Mouse (Mus musculus): ENCODE data around the gene Card11. TPM values are rescaled to one million over a fixed set of nuclear protein-coding genes. Genes with fewer than 3 reads are reported as not detected.

The Card11 gene
- polyA plus RNA-seq, 1 experiment from 2014 or later: 0.17 TPM

GRCm38 (mm10) chr5:140936816-140937215 lies 63.6 kb downstream of the Card11 start:
- ATAC-seq (ENCODE audit: low FRiP score): no peak
- 71% methylated on average over 7 of the region's 7 CpGs for WGBS
- H3K4me2 ChIP-seq: no peak overlapping the region
- H3K27me3 ChIP-seq: no peaks in the 10 kb centered on the region
- no peak overlapping the region for H3K4me3 ChIP-seq
- peaks cover 21% of the 10 kb centered on the region for H3K4me1 ChIP-seq (replicated peaks)
- no peak overlapping the region for H3K9ac ChIP-seq
- H3K36me3 ChIP-seq: no peaks in the 10 kb centered on the region
- H3K27ac ChIP-seq: no peak overlapping the region
- H3K9me3 ChIP-seq: no peaks in the 10 kb centered on the region

- no peak overlapping the region for H3K4me2 ChIP-seq
- 86% methylated on average over 3 of the region's 3 CpGs for WGBS
- H3K4me1 ChIP-seq (replicated peaks): peaks cover 14% of the 10 kb centered on the region
- H3K27me3 ChIP-seq: no peaks in the 10 kb centered on the region
- no peak overlapping the region for H3K27ac ChIP-seq
- H3K36me3 ChIP-seq: no peaks in the 10 kb centered on the region
- no peak overlapping the region for H3K4me3 ChIP-seq
- H3K9me3 ChIP-seq: no peaks in the 10 kb centered on the region
- ATAC-seq (ENCODE audit: low FRiP score): no peak
- no peak overlapping the region for H3K9ac ChIP-seq
Observed at GRCm38 (mm10) chr5:140935848-140936247, 64.5 kb downstream of the Card11 start.

- no peak overlapping the region for H3K4me2 ChIP-seq
- 87% methylated on average over 9 of the region's 9 CpGs for WGBS
- no peaks in the 10 kb centered on the region for H3K27me3 ChIP-seq
- no peak overlapping the region for H3K9ac ChIP-seq
- H3K27ac ChIP-seq: no peak overlapping the region
- no peak overlapping the region for H3K4me3 ChIP-seq
- H3K36me3 ChIP-seq: no peaks in the 10 kb centered on the region
- H3K4me1 ChIP-seq (replicated peaks): peaks cover 5% of the 10 kb centered on the region; the same call in 1 of the 2 replicates
- H3K9me3 ChIP-seq: no peaks in the 10 kb centered on the region
- ATAC-seq (ENCODE audit: low FRiP score): no peak
Observed at GRCm38 (mm10) chr5:140934639-140935315, 65.6 kb downstream of the Card11 start.

- no peaks in the 10 kb centered on the region for H3K36me3 ChIP-seq
- H3K4me1 ChIP-seq (replicated peaks): no peaks in the 10 kb centered on the region
- H3K4me3 ChIP-seq: no peak overlapping the region
- no peak overlapping the region for H3K27ac ChIP-seq
- H3K9me3 ChIP-seq: no peaks in the 10 kb centered on the region
- H3K4me2 ChIP-seq: no peak overlapping the region
- no peak for ATAC-seq (ENCODE audit: low FRiP score)
- no peak overlapping the region for H3K9ac ChIP-seq
- H3K27me3 ChIP-seq: no peaks in the 10 kb centered on the region
- WGBS: 59% methylated on average over 5 of the region's 5 CpGs
Observed at GRCm38 (mm10) chr5:140931523-140932229, 68.7 kb downstream of the Card11 start.

GRCm38 (mm10) chr5:140918519-140918918 lies 81.9 kb downstream of the Card11 start:
- no peak for ATAC-seq (ENCODE audit: low FRiP score)
- H3K9me3 ChIP-seq: peaks cover 13% of the 10 kb centered on the region
- H3K9ac ChIP-seq: no peak overlapping the region
- WGBS: 96% methylated on average over 1 of the region's 1 CpGs
- no peaks in the 10 kb centered on the region for H3K4me1 ChIP-seq (replicated peaks)
- no peak overlapping the region for H3K27ac ChIP-seq
- no peak overlapping the region for H3K4me3 ChIP-seq
- H3K27me3 ChIP-seq: no peaks in the 10 kb centered on the region
- no peaks in the 10 kb centered on the region for H3K36me3 ChIP-seq
- no peak overlapping the region for H3K4me2 ChIP-seq

GRCm38 (mm10) chr5:140917807-140918206 lies 82.6 kb downstream of the Card11 start:
- Histone ChIP-seq H3K4me3 (no peak overlapping the region), H3K36me3 (no peaks in the 10 kb centered on the region), H3K9me3 (peaks cover 13% of the 10 kb centered on the region), H3K27ac (no peak overlapping the region), H3K27me3 (no peaks in the 10 kb centered on the region), H3K4me2 (no peak overlapping the region), H3K9ac (no peak overlapping the region), H3K4me1 (replicated peaks) (no peaks in the 10 kb centered on the region)
- no peak for ATAC-seq (ENCODE audit: low FRiP score)
- WGBS: 94% methylated on average over 1 of the region's 1 CpGs

GRCm38 (mm10) chr5:140910841-140911240 lies 89.5 kb downstream of the Card11 start:
- Histone ChIP-seq H3K4me3 (no peak overlapping the region), H3K4me2 (no peak overlapping the region), H3K4me1 (replicated peaks) (no peaks in the 10 kb centered on the region), H3K9me3 (peaks cover 6% of the 10 kb centered on the region; the same call in 1 of the 2 replicates), H3K9ac (no peak overlapping the region), H3K27ac (no peak overlapping the region), H3K36me3 (no peaks in the 10 kb centered on the region), H3K27me3 (no peaks in the 10 kb centered on the region)
- WGBS: 70% methylated on average over 5 of the region's 5 CpGs
- no peak for ATAC-seq (ENCODE audit: low FRiP score)

GRCm38 (mm10) chr5:140900866-140901265 lies 99.5 kb downstream of the Card11 start:
- 88% methylated on average over 13 of the region's 13 CpGs for WGBS
- ATAC-seq (ENCODE audit: low FRiP score): no peak

GRCm38 (mm10) chr5:140891080-140891479 lies 109.3 kb downstream of the Card11 start:
- Histone ChIP-seq H3K4me2 (no peak overlapping the region), H3K9me3 (no peaks in the 10 kb centered on the region), H3K36me3 (no peaks in the 10 kb centered on the region), H3K27me3 (peaks cover 4% of the 10 kb centered on the region), H3K4me1 (replicated peaks) (peaks cover 12% of the 10 kb centered on the region), H3K4me3 (no peak overlapping the region), H3K9ac (no peak overlapping the region), H3K27ac (no peak overlapping the region)
- ATAC-seq (ENCODE audit: low FRiP score): no peak
- WGBS: 51% methylated on average over 9 of the region's 10 CpGs

More at GRCm38 (mm10) chr5:140900866-140901265, 99.5 kb downstream of the Card11 start:
- no peak overlapping the region for H3K4me3 ChIP-seq
- H3K9ac ChIP-seq: no peak overlapping the region
- no peak overlapping the region for H3K27ac ChIP-seq
- H3K9me3 ChIP-seq: no peaks in the 10 kb centered on the region
- H3K4me1 ChIP-seq (replicated peaks): no peaks in the 10 kb centered on the region
- no peak overlapping the region for H3K4me2 ChIP-seq
- H3K27me3 ChIP-seq: no peaks in the 10 kb centered on the region; the same call in 1 of the 2 replicates
- H3K36me3 ChIP-seq: no peaks in the 10 kb centered on the region

- ATAC-seq (ENCODE audit: low FRiP score): 0 out of 2 replicates have a peak, but pooled peaks have one; percentile 39
- Histone ChIP-seq H3K4me1 (replicated peaks) (peaks cover 12% of the 10 kb centered on the region), H3K9ac (peak overlapping the region; percentile 24; the same call in 1 of the 2 replicates), H3K9me3 (no peaks in the 10 kb centered on the region), H3K27ac (0 out of 2 replicates have a peak overlapping the region, but pooled peaks have one; percentile 30), H3K4me3 (no peak overlapping the region), H3K36me3 (no peaks in the 10 kb centered on the region), H3K4me2 (no peak overlapping the region), H3K27me3 (peaks cover 4% of the 10 kb centered on the region; the same call in 1 of the 2 replicates)
- WGBS: 67% methylated on average over 14 of the region's 14 CpGs
Observed at GRCm38 (mm10) chr5:140890050-140890449, 110.3 kb downstream of the Card11 start.

GRCm38 (mm10) chr5:140889539-140889938 lies 110.8 kb downstream of the Card11 start:
- 0 out of 2 replicates have a peak overlapping the region, but pooled peaks have one; percentile 30 for H3K27ac ChIP-seq
- WGBS: 41% methylated on average over 8 of the region's 8 CpGs
- H3K27me3 ChIP-seq: peaks cover 4% of the 10 kb centered on the region; the same call in 1 of the 2 replicates
- peaks cover 12% of the 10 kb centered on the region for H3K4me1 ChIP-seq (replicated peaks)
- no peaks in the 10 kb centered on the region for H3K9me3 ChIP-seq
- no peak overlapping the region for H3K4me2 ChIP-seq
- no peaks in the 10 kb centered on the region for H3K36me3 ChIP-seq
- no peak for ATAC-seq (ENCODE audit: low FRiP score)
- H3K9ac ChIP-seq: no peak overlapping the region
- H3K4me3 ChIP-seq: no peak overlapping the region

- ATAC-seq (ENCODE audit: low FRiP score): no peak
- H3K9ac ChIP-seq: no peak overlapping the region
- 76% methylated on average over 8 of the region's 8 CpGs for WGBS
- H3K36me3 ChIP-seq: no peaks in the 10 kb centered on the region
- H3K4me3 ChIP-seq: no peak overlapping the region
- peaks cover 12% of the 10 kb centered on the region for H3K4me1 ChIP-seq (replicated peaks)
- H3K27me3 ChIP-seq: no peaks in the 10 kb centered on the region
- H3K27ac ChIP-seq: no peak overlapping the region
- no peaks in the 10 kb centered on the region for H3K9me3 ChIP-seq
- no peak overlapping the region for H3K4me2 ChIP-seq
Observed at GRCm38 (mm10) chr5:140887871-140888270, 112.5 kb downstream of the Card11 start.
